ENCODE assay signal across 22 mouse cellular contexts in genomic region chr4:149149196-149149595, GRCm38 (mm10). TPM values are rescaled to one million over a fixed set of nuclear protein-coding genes. Genes with fewer than 3 reads are reported as not detected.
DNase-seq lines count a peak whose midpoint lies in the region; ATAC-seq and TF ChIP-seq lines count a peak whose summit lies in the region.
"Had no signal": no experiment of that assay in that cellular context is flagged by ENCODE, and none has a peak within 500 bp of the region (broad histone marks: within the 10 kb centered on the region; RNA-seq: fewer than 3 reads in every experiment).

No protein-coding gene starts in this region.

- no peak overlapping the region for H3K4me2 ChIP-seq in hindbrain, embryonic 12.5 days (replicated peaks)
- no peak overlapping the region for H3K4me2 ChIP-seq in hindbrain, embryonic 11.5 days (replicated peaks; ENCODE audit: low read depth, low read length)
- no peak overlapping the region for H3K4me2 ChIP-seq in lung, embryonic 14.5 days
- no peak overlapping the region for H3K4me2 ChIP-seq in liver, embryonic 13.5 days
- no peak overlapping the region for H3K4me2 ChIP-seq in liver, postnatal 0 days (ENCODE audit: low read depth, low read length)
- no peak overlapping the region for H3K4me2 ChIP-seq in forebrain, embryonic 14.5 days (ENCODE audit: low read length)
- H3K4me2 ChIP-seq: embryonic facial prominence, embryonic 15.5 days; forebrain, embryonic 13.5 days; heart, embryonic 13.5 days had no signal

- no peak for TF ChIP-seq CTCF in lung, embryonic 14.5 days (IDR thresholded peaks at IDR 0.05; ENCODE audit: low read depth)
- no peak for TF ChIP-seq CTCF in liver, postnatal 0 days (IDR thresholded peaks at IDR 0.05; ENCODE audit: low read depth)

- no peaks in the 10 kb centered on the region for H3K27me3 ChIP-seq in hindbrain, embryonic 12.5 days
- H3K27me3 ChIP-seq in hindbrain, embryonic 11.5 days (ENCODE audit: control insufficient read depth, insufficient read depth, low read length), result no peaks in the 10 kb centered on the region
- H3K27me3 ChIP-seq in lung, embryonic 14.5 days (ENCODE audit: insufficient read depth, low read length), result no peaks in the 10 kb centered on the region
- peaks cover 3% of the 10 kb centered on the region; the same call in 1 of the 2 replicates for H3K27me3 ChIP-seq in liver, embryonic 13.5 days
- no peaks in the 10 kb centered on the region for H3K27me3 ChIP-seq in liver, postnatal 0 days (ENCODE audit: insufficient read depth, low read length)
- H3K27me3 ChIP-seq in forebrain, embryonic 14.5 days (replicated peaks; ENCODE audit: control insufficient read depth, insufficient read depth, low read length), result no peaks in the 10 kb centered on the region
- H3K27me3 ChIP-seq: embryonic facial prominence, embryonic 15.5 days; forebrain, embryonic 13.5 days; heart, embryonic 13.5 days had no signal

- 75% methylated on average over 9 of the region's 9 CpGs for WGBS in hindbrain, embryonic 12.5 days
- 86% methylated on average over 9 of the region's 9 CpGs for WGBS in hindbrain, embryonic 11.5 days
- 75% methylated on average over 9 of the region's 9 CpGs for WGBS in lung, embryonic 14.5 days
- 61% methylated on average over 9 of the region's 9 CpGs for WGBS in liver, embryonic 13.5 days (ENCODE audit: insufficient replicate concordance)
- WGBS in liver, postnatal 0 days (ENCODE audit: insufficient replicate concordance), result 61% methylated on average over 9 of the region's 9 CpGs
- WGBS in forebrain, embryonic 14.5 days, result 88% methylated on average over 9 of the region's 9 CpGs

- 0 out of 2 replicates have a peak, but pooled peaks cover 3% of the 10 kb centered on the region for H3K4me1 ChIP-seq in hindbrain, embryonic 12.5 days
- no peaks in the 10 kb centered on the region for H3K4me1 ChIP-seq in hindbrain, embryonic 11.5 days (replicated peaks; ENCODE audit: control insufficient read depth, insufficient read depth, low read length)
- no peaks in the 10 kb centered on the region for H3K4me1 ChIP-seq in lung, embryonic 14.5 days (ENCODE audit: insufficient read depth)
- H3K4me1 ChIP-seq in liver, embryonic 13.5 days (replicated peaks), result peaks cover 37% of the 10 kb centered on the region
- peaks cover 16% of the 10 kb centered on the region for H3K4me1 ChIP-seq in liver, postnatal 0 days (ENCODE audit: insufficient read depth)
- H3K4me1 ChIP-seq in forebrain, embryonic 14.5 days (ENCODE audit: control insufficient read depth, insufficient read depth, low read length), result no peaks in the 10 kb centered on the region
- H3K4me1 ChIP-seq: forebrain, embryonic 13.5 days had no signal

- peaks cover 52% of the 10 kb centered on the region for H3K36me3 ChIP-seq in hindbrain, embryonic 12.5 days
- peaks cover 16% of the 10 kb centered on the region for H3K36me3 ChIP-seq in hindbrain, embryonic 11.5 days (ENCODE audit: control insufficient read depth, insufficient read depth, low read length)
- peaks cover 51% of the 10 kb centered on the region for H3K36me3 ChIP-seq in lung, embryonic 14.5 days (ENCODE audit: insufficient read depth)
- peaks cover 49% of the 10 kb centered on the region for H3K36me3 ChIP-seq in liver, embryonic 13.5 days
- peaks cover 32% of the 10 kb centered on the region for H3K36me3 ChIP-seq in liver, postnatal 0 days (replicated peaks; ENCODE audit: insufficient read depth, low read length)
- H3K36me3 ChIP-seq in forebrain, embryonic 14.5 days (ENCODE audit: control insufficient read depth, insufficient read depth, low read length), result peaks cover 46% of the 10 kb centered on the region

- no peak overlapping the region for H3K9ac ChIP-seq in hindbrain, embryonic 12.5 days
- H3K9ac ChIP-seq in hindbrain, embryonic 11.5 days (ENCODE audit: low read depth, low read length), result no peak overlapping the region
- H3K9ac ChIP-seq in lung, embryonic 14.5 days, result no peak overlapping the region
- no peak overlapping the region for H3K9ac ChIP-seq in liver, embryonic 13.5 days
- no peak overlapping the region for H3K9ac ChIP-seq in liver, postnatal 0 days (replicated peaks)
- no peak overlapping the region for H3K9ac ChIP-seq in forebrain, embryonic 14.5 days (ENCODE audit: low read length)
- H3K9ac ChIP-seq: embryonic facial prominence, embryonic 15.5 days; forebrain, embryonic 13.5 days; heart, embryonic 13.5 days; liver, embryonic 14.5 days had no signal

- H3K4me3 ChIP-seq in hindbrain, embryonic 12.5 days, result no peak overlapping the region
- H3K4me3 ChIP-seq in hindbrain, embryonic 11.5 days (ENCODE audit: low read depth, low read length), result no peak overlapping the region
- H3K4me3 ChIP-seq in lung, embryonic 14.5 days (ENCODE audit: low read depth, low read length), result no peak overlapping the region
- H3K4me3 ChIP-seq in liver, embryonic 13.5 days (replicated peaks), result no peak overlapping the region
- H3K4me3 ChIP-seq in liver, postnatal 0 days (ENCODE audit: low read depth, low read length), result no peak overlapping the region
- H3K4me3 ChIP-seq in forebrain, embryonic 14.5 days (ENCODE audit: low read depth, low read length), result no peak overlapping the region
- H3K4me3 ChIP-seq: embryonic facial prominence, embryonic 15.5 days; forebrain, embryonic 13.5 days; heart, embryonic 13.5 days; hindbrain, embryonic 10.5 days had no signal

- no peak for DNase-seq in hindbrain, embryonic 11.5 days (ENCODE audit: low spot score)
- no peak for DNase-seq in lung, embryonic 14.5 days
- DNase-seq in lung, postnatal 14 days, result no peak
- DNase-seq in liver, embryonic 13.5 days, result no peak
- no peak for DNase-seq in liver, postnatal 0 days
- no peak for DNase-seq in testis, postnatal 14 days (ENCODE audit: low spot score)
- no peak for DNase-seq in forebrain, embryonic 14.5 days (ENCODE audit: low spot score)
- DNase-seq: cerebellum, adult 11-12 months; cerebellum, adult 9-11 months; kidney, adult 9 months; right cerebral cortex, adult 18-20 months; spleen, adult 18-20 months had no signal

- no peaks in the 10 kb centered on the region for H3K9me3 ChIP-seq in hindbrain, embryonic 12.5 days (replicated peaks)
- H3K9me3 ChIP-seq in hindbrain, embryonic 11.5 days (ENCODE audit: control insufficient read depth, low read length), result no peaks in the 10 kb centered on the region
- no peaks in the 10 kb centered on the region for H3K9me3 ChIP-seq in lung, embryonic 14.5 days (ENCODE audit: low read depth, low read length)
- no peaks in the 10 kb centered on the region for H3K9me3 ChIP-seq in liver, embryonic 13.5 days (replicated peaks)
- no peaks in the 10 kb centered on the region for H3K9me3 ChIP-seq in liver, postnatal 0 days (ENCODE audit: low read length)
- H3K9me3 ChIP-seq in forebrain, embryonic 14.5 days (replicated peaks; ENCODE audit: control insufficient read depth, low read length), result no peaks in the 10 kb centered on the region
- H3K9me3 ChIP-seq: embryonic facial prominence, embryonic 15.5 days; forebrain, embryonic 13.5 days; heart, embryonic 13.5 days; hindbrain, embryonic 10.5 days had no signal

- peak overlapping the region; percentile 57; the same call in 1 of the 2 replicates for H3K27ac ChIP-seq in hindbrain, embryonic 12.5 days
- H3K27ac ChIP-seq in hindbrain, embryonic 11.5 days (ENCODE audit: low read depth, low read length), result no peak overlapping the region
- H3K27ac ChIP-seq in lung, embryonic 14.5 days (ENCODE audit: low read depth), result peak overlapping the region; percentile 8; the same call in 1 of the 2 replicates
- peak overlapping the region; percentile 30; the same call in 1 of the 2 replicates for H3K27ac ChIP-seq in liver, embryonic 13.5 days
- peak overlapping the region; percentile 86 for H3K27ac ChIP-seq in liver, postnatal 0 days (ENCODE audit: low read depth)
- H3K27ac ChIP-seq in forebrain, embryonic 14.5 days (ENCODE audit: low read depth, low read length), result no peak overlapping the region
- H3K27ac ChIP-seq: embryonic facial prominence, embryonic 15.5 days; forebrain, embryonic 13.5 days; heart, embryonic 13.5 days; hindbrain, embryonic 10.5 days; liver, embryonic 14.5 days had no signal

- ATAC-seq in hindbrain, embryonic 12.5 days (ENCODE audit: low FRiP score), result no peak
- ATAC-seq in hindbrain, embryonic 11.5 days (ENCODE audit: low FRiP score), result no peak
- ATAC-seq in lung, embryonic 14.5 days (ENCODE audit: insufficient read depth), result no peak
- no peak for ATAC-seq in liver, embryonic 13.5 days (ENCODE audit: low read depth)
- ATAC-seq in liver, postnatal 0 days, result 0 out of 2 replicates have a peak, but pooled peaks have one; percentile 2
- ATAC-seq in forebrain, embryonic 14.5 days, result no peak
- ATAC-seq: CD4-positive, CD25-positive, alpha-beta regulatory T cell, adult 4 months; forebrain, embryonic 13.5 days; intestine, postnatal 0 days had no signal

- TF ChIP-seq EP300 in liver, postnatal 0 days (IDR thresholded peaks at IDR 0.05; ENCODE audit: low read depth), result no peak

RNA-seq across cellular contexts. Expression of gene Cenps, which starts 11.8 kb away (rescaled TPM):
- 32.4 and 32.9 TPM in 2 replicates for polyA plus RNA-seq in hindbrain, embryonic 12.5 days (2016; fragmentation: Nextera tagmentation; extraction: Ambion mirVana)
- 44.7 and 49.1 TPM in 2 replicates for polyA plus RNA-seq in hindbrain, embryonic 11.5 days (2014; fragmentation: Nextera tagmentation; extraction: Ambion mirVana)
- polyA plus RNA-seq in lung, embryonic 14.5 days (2014; fragmentation: Nextera tagmentation; extraction: Ambion mirVana), result 42.7 and 44.3 TPM in 2 replicates
- polyA plus RNA-seq in liver, embryonic 13.5 days (2015; fragmentation: Nextera tagmentation; extraction: Ambion mirVana), result 20.7 and 24.8 TPM in 2 replicates
- polyA plus RNA-seq in liver, postnatal 0 days (2015; fragmentation: Nextera tagmentation; extraction: Ambion mirVana), result 8.4 and 8.7 TPM in 2 replicates
- polyA plus RNA-seq in forebrain, embryonic 14.5 days (2014; fragmentation: Nextera tagmentation; extraction: Ambion mirVana), result 24.4 and 29.2 TPM in 2 replicates

RNA-seq across cellular contexts. Expression of gene Pgd, which starts 17.4 kb away (rescaled TPM):
- 116 and 123 TPM in 2 replicates for polyA plus RNA-seq in hindbrain, embryonic 12.5 days (2016; fragmentation: Nextera tagmentation; extraction: Ambion mirVana)
- polyA plus RNA-seq in hindbrain, embryonic 11.5 days (2014; fragmentation: Nextera tagmentation; extraction: Ambion mirVana), result 45.5 and 49.4 TPM in 2 replicates
- 45.7 and 47.0 TPM in 2 replicates for polyA plus RNA-seq in lung, embryonic 14.5 days (2014; fragmentation: Nextera tagmentation; extraction: Ambion mirVana)
- 74.7 and 80.2 TPM in 2 replicates for polyA plus RNA-seq in liver, embryonic 13.5 days (2015; fragmentation: Nextera tagmentation; extraction: Ambion mirVana)
- polyA plus RNA-seq in liver, postnatal 0 days (2015; fragmentation: Nextera tagmentation; extraction: Ambion mirVana), result 43.4 and 49.9 TPM in 2 replicates
- polyA plus RNA-seq in forebrain, embryonic 14.5 days (2014; fragmentation: Nextera tagmentation; extraction: Ambion mirVana), result 46.7 and 48.1 TPM in 2 replicates

RNA-seq across cellular contexts. Expression of gene Cort, which starts 22.6 kb away (rescaled TPM):
- 0.34 and 0.36 TPM in 2 replicates for polyA plus RNA-seq in hindbrain, embryonic 12.5 days (2016; fragmentation: Nextera tagmentation; extraction: Ambion mirVana)
- polyA plus RNA-seq in hindbrain, embryonic 11.5 days (2014; fragmentation: Nextera tagmentation; extraction: Ambion mirVana), result 0.36 and 0.54 TPM in 2 replicates
- not detected in 2 replicates for polyA plus RNA-seq in lung, embryonic 14.5 days (2014; fragmentation: Nextera tagmentation; extraction: Ambion mirVana)
- polyA plus RNA-seq in liver, embryonic 13.5 days (2015; fragmentation: Nextera tagmentation; extraction: Ambion mirVana), result not detected in 2 replicates
- not detected in 2 replicates for polyA plus RNA-seq in liver, postnatal 0 days (2015; fragmentation: Nextera tagmentation; extraction: Ambion mirVana)
- polyA plus RNA-seq in forebrain, embryonic 14.5 days (2014; fragmentation: Nextera tagmentation; extraction: Ambion mirVana), result 0.63 and 1.7 TPM in 2 replicates
- polyA plus RNA-seq: CD4-positive, CD25-positive, alpha-beta regulatory T cell, adult 4 months; forebrain, embryonic 13.5 days; heart, embryonic 13.5 days; intestine, postnatal 0 days; limb, embryonic 11.5 days; liver, embryonic 14.5 days; thymus, postnatal 0 days had no signal

RNA-seq across cellular contexts. Expression of gene Dffa, which starts 45.2 kb away (rescaled TPM):
- 30.2 and 30.6 TPM in 2 replicates for polyA plus RNA-seq in hindbrain, embryonic 12.5 days (2016; fragmentation: Nextera tagmentation; extraction: Ambion mirVana)
- polyA plus RNA-seq in hindbrain, embryonic 11.5 days (2014; fragmentation: Nextera tagmentation; extraction: Ambion mirVana), result 29.0 and 30.9 TPM in 2 replicates
- 26.3 and 29.7 TPM in 2 replicates for polyA plus RNA-seq in lung, embryonic 14.5 days (2014; fragmentation: Nextera tagmentation; extraction: Ambion mirVana)
- 20.7 and 22.7 TPM in 2 replicates for polyA plus RNA-seq in liver, embryonic 13.5 days (2015; fragmentation: Nextera tagmentation; extraction: Ambion mirVana)
- polyA plus RNA-seq in liver, postnatal 0 days (2015; fragmentation: Nextera tagmentation; extraction: Ambion mirVana), result 12.5 and 13.4 TPM in 2 replicates
- 17.8 and 20.6 TPM in 2 replicates for polyA plus RNA-seq in forebrain, embryonic 14.5 days (2014; fragmentation: Nextera tagmentation; extraction: Ambion mirVana)

RNA-seq across cellular contexts. Expression of gene Pex14, which starts 49.5 kb away (rescaled TPM):
- 49.4 and 55.5 TPM in 2 replicates for polyA plus RNA-seq in hindbrain, embryonic 12.5 days (2016; fragmentation: Nextera tagmentation; extraction: Ambion mirVana)
- 29.9 and 33.5 TPM in 2 replicates for polyA plus RNA-seq in hindbrain, embryonic 11.5 days (2014; fragmentation: Nextera tagmentation; extraction: Ambion mirVana)
- polyA plus RNA-seq in lung, embryonic 14.5 days (2014; fragmentation: Nextera tagmentation; extraction: Ambion mirVana), result 39.6 and 43.7 TPM in 2 replicates
- 27.7 and 28.4 TPM in 2 replicates for polyA plus RNA-seq in liver, embryonic 13.5 days (2015; fragmentation: Nextera tagmentation; extraction: Ambion mirVana)
- polyA plus RNA-seq in liver, postnatal 0 days (2015; fragmentation: Nextera tagmentation; extraction: Ambion mirVana), result 47.5 and 53.6 TPM in 2 replicates
- polyA plus RNA-seq in forebrain, embryonic 14.5 days (2014; fragmentation: Nextera tagmentation; extraction: Ambion mirVana), result 30.7 and 43.1 TPM in 2 replicates

Comparison
In these comparisons a context has a peak if more than half of its experiments do, and no peak if none do; other contexts are left out.
1. H3K27ac ChIP-seq: peak in hindbrain, embryonic 12.5 days (single experiment), lung, embryonic 14.5 days (single experiment), liver, embryonic 13.5 days (single experiment) and liver, postnatal 0 days (single experiment); none in hindbrain, embryonic 11.5 days (single experiment) and forebrain, embryonic 14.5 days (single experiment).